Mouse (Mus musculus) hindbrain, embryonic 13.5 days (tissue): ENCODE results near the gene Diaph2. TPM values are rescaled to one million over a fixed set of nuclear protein-coding genes. Genes with fewer than 3 reads are reported as not detected.

Experiments used
- ATAC-seq: fragments of 200-750 bp; cut with Nextera tagmentation; 2 replicates; pipeline ENCODE4 v1.8.0; 2017; ENCODE audit warnings: moderate TSS enrichment; ENCODE audit not compliant: low FRiP score
- H3K27ac ChIP-seq: fragments of 300-500 bp; sonication (generic); 2 replicates; pipeline ENCODE4 v1.5.1; 2015; ENCODE audit warnings: inconsistent platforms, mild to moderate bottlenecking, moderate library complexity
- H3K27me3 ChIP-seq: fragments of 300-500 bp; sonication (generic); 2 replicates; pipeline ENCODE4 v1.6.1; 2015; ENCODE audit warnings: mild to moderate bottlenecking, inconsistent platforms
- H3K36me3 ChIP-seq: fragments of 300-500 bp; sonication (generic); 2 replicates; pipeline ENCODE4 v1.6.1; 2015; ENCODE audit warnings: mild to moderate bottlenecking, inconsistent platforms
- H3K4me1 ChIP-seq: fragments of 300-500 bp; sonication (generic); replicated peaks from 2 replicates; pipeline ENCODE4 v1.6.1; 2015; ENCODE audit warnings: inconsistent platforms
- H3K4me2 ChIP-seq: fragments of 300-500 bp; sonication (generic); 2 replicates; pipeline ENCODE4 v1.6.1; 2015; ENCODE audit warnings: inconsistent platforms, mild to moderate bottlenecking, moderate library complexity
- H3K4me3 ChIP-seq: fragments of 300-500 bp; sonication (generic); 2 replicates; pipeline ENCODE4 v1.5.1; 2015; ENCODE audit warnings: mild to moderate bottlenecking, inconsistent platforms
- H3K9ac ChIP-seq: fragments of 300-500 bp; sonication (generic); 2 replicates; pipeline ENCODE4 v1.6.1; 2015; ENCODE audit warnings: mild to moderate bottlenecking, inconsistent platforms
- H3K9me3 ChIP-seq: fragments of 300-500 bp; sonication (generic); 2 replicates; pipeline ENCODE4 v1.6.1; 2016; ENCODE audit warnings: inconsistent platforms
- WGBS: fragments of 180-500 bp; shearing (Covaris S2); methylation state at CpG from one replicate; pipeline ENCODE4 v1.1.7; 2015; 5-methylcytosine and 5-hydroxymethylcytosine counted together
- polyA plus RNA-seq: library from polyadenylated mRNA; unstranded; fragments of >200 nt; fragmentation: Nextera tagmentation; extraction: Ambion mirVana; gene quantifications from 2 replicates; pipeline ENCODE4 v1.2.1, GENCODE M21; 2015

The Diaph2 gene
- polyA plus RNA-seq, 1 experiment from 2014 or later = 4.7 TPM

DNA sequence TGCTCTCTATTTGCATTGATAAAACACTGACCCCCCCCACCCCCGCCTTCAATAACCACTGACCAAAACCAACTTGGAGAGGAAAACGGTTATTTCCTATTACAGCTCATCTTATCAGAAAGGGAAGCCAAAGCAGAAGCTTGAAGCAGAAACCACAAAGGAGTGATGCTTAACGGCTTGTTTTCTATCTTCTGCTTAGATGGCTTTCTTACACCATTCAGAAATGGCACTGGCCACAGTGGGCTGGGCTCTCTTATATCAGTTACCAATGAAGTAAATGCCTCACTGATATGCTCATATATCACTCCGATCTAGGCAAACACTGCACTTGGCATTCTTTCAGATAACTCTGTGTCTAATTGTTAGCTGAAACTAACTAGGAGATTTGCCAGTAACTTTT lies 463.2 kb downstream of the Diaph2 start:
- Histone ChIP-seq H3K9me3 (no peaks in the 10 kb centered on the region), H3K4me1 (no peaks in the 10 kb centered on the region), H3K27ac (no peak overlapping the region), H3K4me2 (no peak overlapping the region), H3K9ac (no peak overlapping the region), H3K36me3 (no peaks in the 10 kb centered on the region), H3K4me3 (no peak overlapping the region), H3K27me3 (no peaks in the 10 kb centered on the region)
- WGBS = 81% methylated on average over 4 of the region's 4 CpGs
- no peak for ATAC-seq

DNA sequence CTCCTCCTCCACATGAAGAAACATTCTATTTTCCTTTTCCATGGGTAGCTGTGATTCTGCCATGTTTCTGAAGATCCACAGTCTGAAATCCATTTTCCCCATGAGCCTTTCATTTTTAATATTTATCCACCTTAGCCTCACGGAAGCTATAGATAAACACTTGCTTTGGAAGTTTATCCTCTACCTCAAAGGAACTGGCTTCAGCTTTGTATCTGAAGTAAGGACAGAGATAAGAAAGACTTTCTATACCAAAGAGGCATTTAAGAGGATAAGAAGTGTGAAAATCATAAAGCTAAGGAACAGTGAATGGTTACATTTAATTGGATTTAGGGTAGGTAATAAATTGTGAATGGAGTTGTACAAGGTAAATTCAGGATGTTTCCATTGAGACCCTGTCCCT lies 480.5 kb downstream of the Diaph2 start:
- Histone ChIP-seq H3K27ac (no peak overlapping the region), H3K4me1 (no peaks in the 10 kb centered on the region), H3K27me3 (no peaks in the 10 kb centered on the region), H3K4me3 (no peak overlapping the region), H3K36me3 (no peaks in the 10 kb centered on the region), H3K9ac (no peak overlapping the region), H3K9me3 (no peaks in the 10 kb centered on the region), H3K4me2 (no peak overlapping the region)
- 95% methylated on average over 1 of the region's 1 CpGs for WGBS
- ATAC-seq = no peak

DNA sequence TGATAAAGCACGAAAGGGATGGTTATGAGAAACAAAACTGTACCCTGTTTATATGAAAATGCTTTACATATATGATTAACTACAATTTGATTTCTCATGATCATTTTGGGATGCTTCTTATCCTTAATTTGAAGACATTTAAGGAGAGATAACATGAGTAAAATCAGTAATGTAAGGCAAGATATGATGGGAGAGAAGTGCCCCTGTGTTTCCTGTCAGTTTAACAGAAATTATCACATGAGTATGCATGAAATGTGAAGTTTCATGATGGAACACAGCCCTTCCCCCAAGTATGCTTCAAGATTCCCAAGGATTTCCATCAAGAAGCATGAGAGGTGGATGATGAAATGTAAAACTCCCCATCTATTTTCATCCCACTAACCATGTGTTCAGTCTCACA lies 485.6 kb downstream of the Diaph2 start:
- Histone ChIP-seq H3K36me3 (no peaks in the 10 kb centered on the region), H3K4me3 (no peak overlapping the region), H3K4me1 (no peaks in the 10 kb centered on the region), H3K27ac (no peak overlapping the region), H3K4me2 (no peak overlapping the region), H3K9me3 (no peaks in the 10 kb centered on the region), H3K9ac (no peak overlapping the region), H3K27me3 (no peaks in the 10 kb centered on the region)
- 83% methylated on average over 1 of the region's 1 CpGs for WGBS
- no peak for ATAC-seq

DNA sequence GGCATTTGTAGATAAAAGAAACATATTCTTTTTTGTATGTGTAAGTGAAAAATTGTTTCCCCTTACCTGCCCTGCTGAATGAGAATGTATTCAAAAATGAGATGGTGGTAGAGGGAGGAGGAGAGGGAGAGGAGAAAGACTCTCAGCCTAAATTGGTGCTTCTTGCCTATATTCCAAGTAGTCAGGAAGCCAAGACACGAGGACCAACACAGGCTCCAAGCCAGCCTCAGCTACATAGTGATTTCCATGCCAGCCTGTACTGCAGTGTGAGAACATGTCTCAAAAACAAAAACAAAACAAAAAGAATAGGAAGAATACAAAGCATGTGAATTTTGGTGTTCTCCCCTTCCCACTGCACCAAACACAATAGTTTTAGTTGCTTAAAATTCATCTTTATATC lies 497.1 kb downstream of the Diaph2 start:
- Histone ChIP-seq H3K36me3 (no peaks in the 10 kb centered on the region), H3K4me3 (no peak overlapping the region), H3K27ac (no peak overlapping the region), H3K9me3 (no peaks in the 10 kb centered on the region), H3K4me1 (no peaks in the 10 kb centered on the region), H3K9ac (no peak overlapping the region), H3K4me2 (no peak overlapping the region), H3K27me3 (no peaks in the 10 kb centered on the region)
- no peak for ATAC-seq
- 85% methylated on average over 1 of the region's 1 CpGs for WGBS

DNA sequence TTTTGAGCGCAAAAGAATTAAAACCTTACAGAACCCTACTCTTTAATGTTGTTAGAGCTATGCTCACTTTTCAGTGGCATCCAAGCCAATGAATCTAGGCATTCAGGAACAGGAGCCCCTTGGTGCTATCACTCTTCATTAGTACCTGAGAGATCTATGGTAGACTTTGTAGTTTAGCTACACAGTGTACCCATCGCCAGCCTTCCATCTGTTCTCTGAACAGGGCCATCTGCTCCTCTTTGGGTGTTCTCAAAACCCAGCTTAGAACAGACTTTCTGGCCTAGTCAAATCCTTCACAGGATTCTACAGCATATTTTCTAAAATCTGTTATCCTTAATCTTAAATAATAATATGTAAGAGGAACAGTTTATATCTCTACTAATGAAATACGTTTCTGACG lies 504.1 kb downstream of the Diaph2 start:
- Histone ChIP-seq H3K9ac (no peak overlapping the region), H3K27me3 (no peaks in the 10 kb centered on the region), H3K9me3 (no peaks in the 10 kb centered on the region), H3K36me3 (no peaks in the 10 kb centered on the region), H3K4me2 (no peak overlapping the region), H3K27ac (no peak overlapping the region), H3K4me1 (no peaks in the 10 kb centered on the region), H3K4me3 (no peak overlapping the region)
- ATAC-seq = no peak
- 85% methylated on average over 4 of the region's 4 CpGs for WGBS

DNA sequence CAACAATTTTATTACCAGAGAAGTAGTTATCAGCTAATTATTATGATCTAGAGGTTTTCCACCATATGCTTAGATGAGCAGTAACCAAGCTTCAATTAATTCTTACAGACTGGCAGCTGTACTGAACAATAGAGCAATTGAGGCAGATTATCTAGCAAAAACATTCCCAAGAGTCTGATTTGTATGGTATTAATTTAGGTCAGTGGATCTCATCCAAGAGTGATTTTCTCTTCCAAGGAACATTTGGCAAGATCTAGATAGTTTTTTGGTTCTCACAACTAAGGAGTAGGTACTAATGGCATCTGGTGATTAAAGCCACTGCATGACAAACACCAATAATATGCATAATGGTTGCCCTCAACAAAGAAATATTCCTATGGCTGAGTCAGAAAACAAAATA lies 516.2 kb downstream of the Diaph2 start:
- Histone ChIP-seq H3K4me3 (no peak overlapping the region), H3K4me1 (no peaks in the 10 kb centered on the region), H3K4me2 (no peak overlapping the region), H3K9ac (no peak overlapping the region), H3K27me3 (no peaks in the 10 kb centered on the region), H3K36me3 (no peaks in the 10 kb centered on the region), H3K9me3 (no peaks in the 10 kb centered on the region), H3K27ac (no peak overlapping the region)
- no peak for ATAC-seq

DNA sequence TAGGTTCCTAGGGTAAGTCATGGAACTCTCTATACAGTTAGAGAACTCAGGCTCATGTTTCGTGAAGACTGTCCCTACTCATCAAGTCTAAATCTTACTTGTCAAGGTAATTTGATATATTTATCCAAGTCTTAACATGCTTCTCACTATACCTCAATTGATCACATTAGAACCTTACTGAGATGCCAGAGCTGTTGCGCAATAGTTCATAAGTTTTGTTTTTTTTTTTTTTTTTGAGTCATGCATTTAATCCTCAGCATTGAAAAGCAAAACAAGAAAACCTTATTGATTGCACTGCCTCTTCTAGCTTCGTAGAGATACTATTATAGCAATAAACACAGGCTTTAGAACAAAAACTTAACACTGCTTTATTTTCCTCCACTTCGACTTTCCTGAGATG lies 529.6 kb downstream of the Diaph2 start:
- WGBS = 85% methylated on average over 4 of the region's 4 CpGs
- Histone ChIP-seq H3K4me3 (no peak overlapping the region), H3K27ac (no peak overlapping the region), H3K4me1 (no peaks in the 10 kb centered on the region), H3K9me3 (no peaks in the 10 kb centered on the region), H3K4me2 (no peak overlapping the region), H3K27me3 (no peaks in the 10 kb centered on the region), H3K9ac (no peak overlapping the region), H3K36me3 (no peaks in the 10 kb centered on the region)
- no peak for ATAC-seq

DNA sequence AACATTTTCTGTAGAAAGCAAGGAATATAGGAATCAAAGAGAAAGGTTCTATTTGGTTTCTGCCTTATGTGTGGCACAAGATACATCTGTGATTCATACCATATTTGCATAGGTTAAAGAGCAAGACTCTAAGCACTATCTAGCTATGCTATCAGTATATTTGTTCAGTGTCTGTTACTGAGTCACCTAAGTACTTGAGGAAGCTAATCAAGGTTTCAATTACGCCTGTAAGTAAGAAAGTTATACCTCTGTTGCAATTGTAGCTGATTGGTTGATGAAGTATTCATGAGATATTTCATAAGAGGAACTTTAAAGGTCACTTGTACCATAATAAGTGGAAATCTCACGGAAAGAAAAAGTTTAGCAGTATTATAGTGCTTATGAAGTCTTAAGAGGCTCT lies 531.9 kb downstream of the Diaph2 start:
- no peaks in the 10 kb centered on the region for H3K9me3 ChIP-seq
- ATAC-seq = no peak
- H3K27me3 ChIP-seq = no peaks in the 10 kb centered on the region
- no peak overlapping the region for H3K4me2 ChIP-seq
- no peak overlapping the region for H3K9ac ChIP-seq
- H3K27ac ChIP-seq = no peak overlapping the region
- H3K4me3 ChIP-seq = no peak overlapping the region
- 85% methylated on average over 2 of the region's 2 CpGs for WGBS
- H3K36me3 ChIP-seq = no peaks in the 10 kb centered on the region
- no peaks in the 10 kb centered on the region for H3K4me1 ChIP-seq

DNA sequence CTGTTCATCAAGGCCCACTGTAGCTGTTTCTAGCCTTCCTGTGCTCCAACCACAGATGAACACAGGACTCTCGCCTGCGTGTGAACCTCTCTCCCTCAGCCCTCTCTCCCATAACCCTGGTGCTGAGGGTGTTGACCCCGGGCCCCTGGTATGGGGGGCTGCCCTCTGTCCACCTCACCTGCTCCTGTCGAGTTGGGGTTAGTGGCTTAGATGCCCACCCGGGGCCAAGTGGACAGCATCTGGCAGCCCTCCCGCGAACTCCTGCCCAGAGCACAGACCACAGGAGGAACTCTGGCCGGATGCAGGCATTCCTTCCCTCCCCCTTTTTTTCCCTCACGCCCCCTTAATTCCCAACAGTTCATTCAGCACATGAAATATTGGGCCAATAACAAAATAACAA lies 537.5 kb downstream of the Diaph2 start:
- H3K27ac ChIP-seq = no peak overlapping the region
- no peaks in the 10 kb centered on the region for H3K36me3 ChIP-seq
- no peak overlapping the region for H3K9ac ChIP-seq

DNA sequence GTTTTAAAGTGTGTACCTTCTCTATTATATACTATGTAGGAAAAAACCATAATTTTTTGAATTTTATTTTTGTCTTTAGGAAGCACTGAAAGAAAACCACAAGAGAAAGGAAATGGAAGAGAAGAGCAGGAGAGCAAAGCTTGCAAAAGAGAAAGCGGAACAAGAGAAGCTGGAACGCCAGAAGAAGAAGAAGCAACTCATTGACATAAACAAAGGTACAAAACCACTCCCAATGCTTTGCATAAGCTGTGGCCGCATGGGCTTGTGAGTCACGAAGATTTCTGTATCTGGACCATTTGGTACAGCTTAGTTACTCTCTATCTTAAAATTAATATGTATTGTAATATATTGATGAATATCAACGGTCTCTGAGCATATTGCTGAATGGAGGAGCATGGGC lies 540.2 kb downstream of the Diaph2 start:
- no peaks in the 10 kb centered on the region for H3K9me3 ChIP-seq
- ATAC-seq = no peak
- 91% methylated on average over 5 of the region's 5 CpGs for WGBS
- H3K4me1 ChIP-seq = no peaks in the 10 kb centered on the region
- no peak overlapping the region for H3K9ac ChIP-seq
- no peak overlapping the region for H3K4me2 ChIP-seq
- H3K4me3 ChIP-seq = no peak overlapping the region
- no peaks in the 10 kb centered on the region for H3K36me3 ChIP-seq
- H3K27me3 ChIP-seq = no peaks in the 10 kb centered on the region
- H3K27ac ChIP-seq = no peak overlapping the region

More for the DNA sequence above, 537.5 kb downstream of the Diaph2 start:
- H3K9me3 ChIP-seq = no peaks in the 10 kb centered on the region
- no peaks in the 10 kb centered on the region for H3K4me1 ChIP-seq
- H3K4me2 ChIP-seq = no peak overlapping the region
- ATAC-seq = no peak
- no peaks in the 10 kb centered on the region for H3K27me3 ChIP-seq
- WGBS = 85% methylated on average over 9 of the region's 9 CpGs
- H3K4me3 ChIP-seq = no peak overlapping the region

DNA sequence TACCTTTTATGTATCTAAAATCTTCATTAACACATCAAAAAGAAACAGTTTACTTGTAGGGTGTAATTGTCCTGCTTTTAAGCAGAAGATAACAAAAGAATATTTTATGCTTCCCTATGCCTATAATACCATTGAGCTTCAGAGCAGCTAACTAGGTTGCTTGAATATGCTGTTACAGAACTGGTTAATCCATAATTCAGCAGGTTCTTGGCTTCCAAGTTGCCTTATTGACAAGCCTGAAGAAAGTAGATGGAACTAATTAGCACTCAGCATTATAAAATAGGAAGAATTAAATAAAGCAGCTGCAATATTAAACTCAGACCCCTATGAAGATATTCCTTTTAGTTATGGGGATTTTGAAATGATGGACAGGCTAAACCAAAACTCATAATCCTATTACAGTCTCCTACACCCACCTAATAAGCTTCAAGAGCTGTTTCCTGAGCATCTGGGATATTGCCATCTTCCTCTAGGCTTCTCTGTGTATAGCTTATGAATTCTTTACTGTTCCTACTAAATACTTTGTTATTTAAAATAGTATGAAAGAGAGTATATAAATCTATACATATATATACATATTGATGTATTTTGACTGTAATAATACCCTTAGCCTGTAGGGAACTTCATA lies 601.4 kb downstream of the Diaph2 start:
- Histone ChIP-seq H3K4me3 (no peak overlapping the region), H3K36me3 (no peaks in the 10 kb centered on the region), H3K27me3 (no peaks in the 10 kb centered on the region), H3K4me1 (no peaks in the 10 kb centered on the region), H3K9ac (no peak overlapping the region), H3K27ac (no peak overlapping the region), H3K4me2 (no peak overlapping the region), H3K9me3 (no peaks in the 10 kb centered on the region)
- no peak for ATAC-seq

DNA sequence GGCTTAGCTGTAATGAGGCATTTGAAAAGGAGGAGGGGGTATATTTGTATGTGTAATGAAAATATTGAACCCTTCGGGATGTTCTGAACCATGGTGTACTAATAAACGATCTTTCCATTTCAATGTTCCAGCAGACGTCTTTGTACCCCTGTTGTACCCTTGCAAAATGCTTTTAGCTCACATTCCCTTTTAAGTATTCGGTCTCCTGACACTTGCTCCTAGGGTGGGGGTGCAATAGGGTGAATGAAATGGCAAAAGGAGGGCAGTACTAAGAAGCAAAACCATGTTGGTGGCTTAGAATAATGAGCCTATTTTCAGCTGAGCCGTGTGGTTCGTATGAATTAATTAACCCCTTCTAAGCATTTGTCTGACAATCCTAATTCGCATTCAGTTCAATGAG lies 601.9 kb downstream of the Diaph2 start:
- Histone ChIP-seq H3K9me3 (no peaks in the 10 kb centered on the region), H3K27me3 (no peaks in the 10 kb centered on the region), H3K9ac (no peak overlapping the region), H3K4me1 (no peaks in the 10 kb centered on the region), H3K27ac (no peak overlapping the region), H3K4me3 (no peak overlapping the region), H3K4me2 (no peak overlapping the region), H3K36me3 (no peaks in the 10 kb centered on the region)
- 43% methylated on average over 7 of the region's 7 CpGs for WGBS
- no peak for ATAC-seq

DNA sequence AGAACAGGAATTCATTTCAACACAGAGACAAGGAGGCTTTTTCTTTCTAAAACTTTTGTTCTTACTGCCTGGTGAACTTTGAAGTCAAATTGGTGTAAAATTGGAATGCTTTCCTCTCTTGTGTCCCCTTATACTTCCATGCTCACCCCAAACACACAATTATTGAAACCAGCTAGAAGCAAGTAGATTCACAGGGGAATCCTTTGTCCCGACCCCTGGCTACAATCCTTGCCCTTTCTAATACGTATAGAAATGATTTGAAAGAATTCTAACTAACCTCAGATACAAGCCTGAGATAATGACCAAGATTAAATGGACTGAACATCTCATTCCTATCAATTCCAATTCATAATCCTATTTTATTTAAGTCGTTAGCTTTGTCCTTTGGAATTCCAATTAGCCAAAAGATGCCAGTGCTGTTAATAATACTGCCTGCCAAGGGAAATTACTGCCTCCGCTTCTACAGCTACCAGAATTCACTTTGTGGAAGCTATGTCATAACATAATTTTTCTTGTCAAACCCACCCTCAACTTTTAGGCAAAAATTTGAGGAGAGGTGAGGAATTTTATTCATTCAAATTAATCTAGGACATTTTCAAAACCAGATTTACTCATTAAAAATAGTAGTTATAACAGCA lies 644.1 kb downstream of the Diaph2 start:
- Histone ChIP-seq H3K4me2 (no peak overlapping the region), H3K27me3 (no peaks in the 10 kb centered on the region), H3K36me3 (no peaks in the 10 kb centered on the region), H3K9ac (no peak overlapping the region), H3K27ac (no peak overlapping the region), H3K9me3 (no peaks in the 10 kb centered on the region), H3K4me3 (no peak overlapping the region), H3K4me1 (no peaks in the 10 kb centered on the region)
- WGBS = 52% methylated on average over 4 of the region's 4 CpGs
- no peak for ATAC-seq
